ENCODE assay signal across 8 mouse cellular contexts in genomic region chr19:44363529-44363928, GRCm38 (mm10). TPM values are rescaled to one million over a fixed set of nuclear protein-coding genes. Genes with fewer than 3 reads are reported as not detected.
A peak's percentile ranks its signal among the peaks of the same experiment; 100 is the strongest.
DNase-seq lines count a peak whose midpoint lies in the region; ATAC-seq and TF ChIP-seq lines count a peak whose summit lies in the region.

No protein-coding gene starts in this region.

- H3K4me3 ChIP-seq in E14TG2a.4 (replicated peaks; ENCODE audit: low read length) = 0 out of 2 replicates have a peak overlapping the region, but pooled peaks have one; percentile 37
- no peak overlapping the region for H3K4me3 ChIP-seq in heart, postnatal 0 days (ENCODE audit: low read depth, low read length)

- no peak overlapping the region for H3K27ac ChIP-seq in heart, postnatal 0 days (ENCODE audit: low read depth)

- TF ChIP-seq CTCF in E14TG2a.4 (conservative IDR thresholded peaks at IDR 0.05; ENCODE audit: low read length) = peak; percentile 100
- peak; percentile 98 for TF ChIP-seq CTCF in heart, postnatal 0 days (IDR thresholded peaks at IDR 0.05; ENCODE audit: low read depth)

- no peak for TF ChIP-seq EP300 in heart, postnatal 0 days (IDR thresholded peaks at IDR 0.05; ENCODE audit: low read depth)

- peaks cover 27% of the 10 kb centered on the region for H3K9me3 ChIP-seq in E14TG2a.4 (ENCODE audit: low read length)
- no peaks in the 10 kb centered on the region for H3K9me3 ChIP-seq in heart, postnatal 0 days (replicated peaks; ENCODE audit: control insufficient read depth, low read length)

- no peak overlapping the region for H3K9ac ChIP-seq in heart, postnatal 0 days (replicated peaks; ENCODE audit: low read depth, low read length)

- 23% methylated on average over 13 of the region's 13 CpGs for WGBS in heart, postnatal 0 days

- DNase-seq in adrenal gland, adult 2 months = peak; percentile 83
- DNase-seq in embryo, embryonic 9.5 days (ENCODE audit: extremely low spot score) = peak; percentile 77
- peak; percentile 75 for DNase-seq in heart, postnatal 0 days (ENCODE audit: low spot score)
- peak; percentile 81 to 82 for DNase-seq in layer of hippocampus, postnatal 10 days (ENCODE audit: low spot score in 2 of 2)
- peak; percentile 79 for DNase-seq in lung, postnatal 10 days
- peak; percentile 44 to 56 for DNase-seq in right cerebral cortex, postnatal 36 days (ENCODE audit: low spot score in 2 of 2)
- peak; percentile 65 for DNase-seq in yolk sac, embryonic 10.5 days (ENCODE audit: low spot score)

- peak; percentile 80 for ATAC-seq in heart, postnatal 0 days (ENCODE audit: insufficient read depth, low read depth)

- no peaks in the 10 kb centered on the region; the same call in 1 of the 2 replicates for H3K27me3 ChIP-seq in E14TG2a.4 (ENCODE audit: insufficient read depth, low read length)
- H3K27me3 ChIP-seq in heart, postnatal 0 days (ENCODE audit: control insufficient read depth, insufficient read depth, low read length) = no peaks in the 10 kb centered on the region

- H3K4me2 ChIP-seq in heart, postnatal 0 days (ENCODE audit: low read depth, low read length) = no peak overlapping the region

- H3K36me3 ChIP-seq in E14TG2a.4 (ENCODE audit: insufficient read depth, low read length) = no peaks in the 10 kb centered on the region
- no peaks in the 10 kb centered on the region for H3K36me3 ChIP-seq in heart, postnatal 0 days (replicated peaks; ENCODE audit: control insufficient read depth, insufficient read depth, low read length)

- peaks cover 5% of the 10 kb centered on the region for H3K4me1 ChIP-seq in E14TG2a.4 (replicated peaks; ENCODE audit: low read depth, low read length)
- no peaks in the 10 kb centered on the region for H3K4me1 ChIP-seq in heart, postnatal 0 days (ENCODE audit: control insufficient read depth, insufficient read depth)

RNA-seq across cellular contexts. Expression of gene Scd4, which starts 30.6 kb away (rescaled TPM):
- total RNA-seq in adrenal gland, adult 2 months (2021) = 1 to 10 TPM; 5.4 to 9.3 TPM
- 0.19 and 0.29 TPM in 2 replicates for polyA plus RNA-seq in adrenal gland, adult 2 months (2012; rRNA removed)
- 10.8 and 37.4 TPM in 2 replicates for total RNA-seq in heart, postnatal 0 days (2014; rRNA removed; ENCODE audit: low replicate concordance)
- 30.8 and 38.2 TPM in 2 replicates for polyA plus RNA-seq in heart, postnatal 0 days (2015; fragmentation: Nextera tagmentation; extraction: Ambion mirVana)
- total RNA-seq in layer of hippocampus, postnatal 10 days (2021) = 1 to 10 TPM; 1.5 to 2.8 TPM

RNA-seq across cellular contexts. Expression of gene Scd1, which starts 44.1 kb away (rescaled TPM):
- 1,000 to 10,000 TPM; 1,012 to 3,370 TPM for total RNA-seq in adrenal gland, adult 2 months (2021)
- 10,217 and 11,584 TPM in 2 replicates for polyA plus RNA-seq in adrenal gland, adult 2 months (2012; rRNA removed)
- 6.2 and 9.8 TPM in 2 replicates for total RNA-seq in heart, postnatal 0 days (2014; rRNA removed; ENCODE audit: low replicate concordance)
- polyA plus RNA-seq in heart, postnatal 0 days (2015; fragmentation: Nextera tagmentation; extraction: Ambion mirVana) = 0.66 and 1.2 TPM in 2 replicates
- total RNA-seq in layer of hippocampus, postnatal 10 days (2021) = 100 to 1,000 TPM; 106 to 146 TPM
